Comparison of ENCODE assay signal across 12 mouse cellular contexts in genomic region chr8:111821199-111821598, GRCm38 (mm10). TPM values are rescaled to one million over a fixed set of nuclear protein-coding genes. Genes with fewer than 3 reads are reported as not detected.
A peak's percentile ranks its signal among the peaks of the same experiment; 100 is the strongest.
DNase-seq lines count a peak whose midpoint lies in the region; ATAC-seq and TF ChIP-seq lines count a peak whose summit lies in the region.
"Had no signal": no experiment of that assay in that cellular context is flagged by ENCODE, and none has a peak within 500 bp of the region (broad histone marks: within the 10 kb centered on the region; RNA-seq: fewer than 3 reads in every experiment).

No protein-coding gene starts in this region.

- peaks cover 22% of the 10 kb centered on the region; the same call in 1 of the 2 replicates for H3K36me3 ChIP-seq in stomach, embryonic 15.5 days
- H3K36me3 ChIP-seq in stomach, postnatal 0 days (ENCODE audit: control insufficient read depth, insufficient read depth, low read length) = no peaks in the 10 kb centered on the region
- H3K36me3 ChIP-seq in hindbrain, embryonic 11.5 days (ENCODE audit: control insufficient read depth, insufficient read depth, low read length) = no peaks in the 10 kb centered on the region

- no peaks in the 10 kb centered on the region for H3K9me3 ChIP-seq in stomach, embryonic 15.5 days
- H3K9me3 ChIP-seq in stomach, postnatal 0 days (ENCODE audit: control insufficient read depth, low read length) = no peaks in the 10 kb centered on the region
- no peaks in the 10 kb centered on the region for H3K9me3 ChIP-seq in hindbrain, embryonic 11.5 days (ENCODE audit: control insufficient read depth, low read length)
- H3K9me3 ChIP-seq: forebrain, embryonic 10.5 days had no signal

- 77% methylated on average over 10 of the region's 10 CpGs for WGBS in stomach, embryonic 15.5 days
- WGBS in stomach, postnatal 0 days = 77% methylated on average over 10 of the region's 10 CpGs
- WGBS in hindbrain, embryonic 11.5 days = 93% methylated on average over 10 of the region's 10 CpGs

- H3K4me2 ChIP-seq in stomach, embryonic 15.5 days = no peak overlapping the region
- no peak overlapping the region for H3K4me2 ChIP-seq in stomach, postnatal 0 days (replicated peaks; ENCODE audit: low read depth)
- H3K4me2 ChIP-seq in hindbrain, embryonic 11.5 days (replicated peaks; ENCODE audit: low read depth, low read length) = no peak overlapping the region
- H3K4me2 ChIP-seq: heart, embryonic 12.5 days had no signal

- no peak for TF ChIP-seq CTCF in stomach, postnatal 0 days (IDR thresholded peaks at IDR 0.05; ENCODE audit: low read depth)

- no peak for TF ChIP-seq EP300 in stomach, postnatal 0 days (optimal IDR thresholded peaks at IDR 0.05)

- H3K9ac ChIP-seq in stomach, embryonic 15.5 days = no peak overlapping the region
- no peak overlapping the region for H3K9ac ChIP-seq in stomach, postnatal 0 days (ENCODE audit: low read length)
- no peak overlapping the region for H3K9ac ChIP-seq in hindbrain, embryonic 11.5 days (ENCODE audit: low read depth, low read length)
- H3K9ac ChIP-seq: heart, embryonic 12.5 days had no signal

- H3K4me3 ChIP-seq in stomach, embryonic 15.5 days (replicated peaks) = no peak overlapping the region
- no peak overlapping the region for H3K4me3 ChIP-seq in stomach, postnatal 0 days (ENCODE audit: low read depth, low read length)
- H3K4me3 ChIP-seq in hindbrain, embryonic 11.5 days (ENCODE audit: low read depth, low read length) = no peak overlapping the region
- H3K4me3 ChIP-seq: forebrain, embryonic 10.5 days; heart, embryonic 12.5 days had no signal

- ATAC-seq in stomach, embryonic 15.5 days (ENCODE audit: insufficient read depth, low FRiP score, low read depth) = no peak
- no peak for ATAC-seq in stomach, postnatal 0 days (ENCODE audit: low FRiP score, low TSS enrichment)
- ATAC-seq in hematopoietic stem cell, adult 5-6 weeks (replicated peaks in 1 of 2; ENCODE audit: insufficient read depth in 1 of 2, low FRiP score in 2 of 2, low TSS enrichment in 1 of 2, low read depth in 1 of 2, poor library complexity in 2 of 2, severe bottlenecking in 2 of 2) = peak; percentile 99
- ATAC-seq in neutrophil, adult 5-6 weeks (ENCODE audit: extremely low read depth, insufficient number of reproducible peaks, low FRiP score, poor library complexity, severe bottlenecking) = peak; percentile 97
- ATAC-seq in hindbrain, embryonic 11.5 days (ENCODE audit: low FRiP score) = no peak

- H3K4me1 ChIP-seq in stomach, embryonic 15.5 days = no peaks in the 10 kb centered on the region
- H3K4me1 ChIP-seq in stomach, postnatal 0 days (replicated peaks; ENCODE audit: control insufficient read depth, insufficient read depth) = no peaks in the 10 kb centered on the region
- H3K4me1 ChIP-seq in hindbrain, embryonic 11.5 days (replicated peaks; ENCODE audit: control insufficient read depth, insufficient read depth, low read length) = no peaks in the 10 kb centered on the region
- H3K4me1 ChIP-seq: forebrain, embryonic 10.5 days had no signal

- 0 out of 2 replicates have a peak overlapping the region, but pooled peaks have one; percentile 16 for H3K27ac ChIP-seq in stomach, embryonic 15.5 days
- no peak overlapping the region for H3K27ac ChIP-seq in stomach, postnatal 0 days (replicated peaks)
- no peak overlapping the region for H3K27ac ChIP-seq in hindbrain, embryonic 11.5 days (ENCODE audit: low read depth, low read length)
- H3K27ac ChIP-seq: forebrain, embryonic 10.5 days; macrophage had no signal

- no peak for DNase-seq in stomach, postnatal 0 days (ENCODE audit: low spot score)
- peak; percentile 59 for DNase-seq in thymus, postnatal 4 days
- DNase-seq in layer of hippocampus, adult 8-10 months (ENCODE audit: low spot score in 2 of 2) = no peak
- DNase-seq in ovary, adult 18-20 months (ENCODE audit: low spot score) = no peak
- no peak for DNase-seq in hindbrain, embryonic 11.5 days (ENCODE audit: low spot score)
- DNase-seq: cerebellum, adult 9-10 months had no signal

- H3K27me3 ChIP-seq in stomach, embryonic 15.5 days (replicated peaks) = no peaks in the 10 kb centered on the region
- H3K27me3 ChIP-seq in stomach, postnatal 0 days (ENCODE audit: control insufficient read depth, insufficient read depth, low read length) = no peaks in the 10 kb centered on the region
- H3K27me3 ChIP-seq in hindbrain, embryonic 11.5 days (ENCODE audit: control insufficient read depth, insufficient read depth, low read length) = no peaks in the 10 kb centered on the region
- H3K27me3 ChIP-seq: heart, embryonic 12.5 days had no signal

RNA-seq across cellular contexts. Expression of gene Cfdp1, which starts 32.9 kb away (rescaled TPM):
- polyA plus RNA-seq in stomach, embryonic 15.5 days (2015; fragmentation: Nextera tagmentation; extraction: Ambion mirVana) = 195 and 208 TPM in 2 replicates
- polyA plus RNA-seq in stomach, postnatal 0 days (2015; fragmentation: Nextera tagmentation; extraction: Ambion mirVana) = 98.6 and 101 TPM in 2 replicates
- total RNA-seq in hematopoietic stem cell, adult 5-6 weeks (2017) = 173 and 207 TPM in 2 replicates
- 78.2 and 89.3 TPM in 2 replicates for total RNA-seq in neutrophil, adult 5-6 weeks (2017)
- total RNA-seq in layer of hippocampus, adult 8-10 months (2022) = 10 to 100 TPM; 62.3 to 84.3 (median 70.8) TPM
- polyA plus RNA-seq in hindbrain, embryonic 11.5 days (2014; fragmentation: Nextera tagmentation; extraction: Ambion mirVana) = 214 and 223 TPM in 2 replicates

RNA-seq across cellular contexts. Expression of gene Tmem170, which starts 55.4 kb away (rescaled TPM):
- 12.8 and 13.3 TPM in 2 replicates for polyA plus RNA-seq in stomach, embryonic 15.5 days (2015; fragmentation: Nextera tagmentation; extraction: Ambion mirVana)
- polyA plus RNA-seq in stomach, postnatal 0 days (2015; fragmentation: Nextera tagmentation; extraction: Ambion mirVana) = 9.9 and 10.1 TPM in 2 replicates
- total RNA-seq in hematopoietic stem cell, adult 5-6 weeks (2017) = 2.1 and 3.4 TPM in 2 replicates
- total RNA-seq in neutrophil, adult 5-6 weeks (2017) = 3.7 and 4.1 TPM in 2 replicates
- total RNA-seq in layer of hippocampus, adult 8-10 months (2022) = 1 to 10 TPM; 3.7 to 5.4 (median 4.3) TPM
- polyA plus RNA-seq in hindbrain, embryonic 11.5 days (2014; fragmentation: Nextera tagmentation; extraction: Ambion mirVana) = 7.5 and 11.0 TPM in 2 replicates

Comparison
In these comparisons a context has a peak if more than half of its experiments do, and no peak if none do; other contexts are left out.
1. ATAC-seq: peak in hematopoietic stem cell, adult 5-6 weeks (2 of 2) and neutrophil, adult 5-6 weeks (single experiment); none in stomach, embryonic 15.5 days (single experiment), stomach, postnatal 0 days (single experiment) and hindbrain, embryonic 11.5 days (single experiment).